Mouse (Mus musculus) ES-E14 (cell line): ENCODE measurements around the gene Crabp2. TPM values are rescaled to one million over a fixed set of nuclear protein-coding genes. Genes with fewer than 3 reads are reported as not detected.
A peak's percentile ranks its signal among the peaks of the same experiment; 100 is the strongest.

Experiments used
- DNase-seq: peaks from one replicate; pipeline ENCODE4 v3.0.0-alpha.2; 2013; ENCODE audit warnings: low read depth, low spot score
- H3K27ac ChIP-seq: 2 replicates; pipeline ENCODE4 v1.5.1; 2012; ENCODE audit warnings: low read depth, mild to moderate bottlenecking, low read length, moderate library complexity, mixed read lengths; ENCODE audit not compliant: poor library complexity, insufficient read depth, severe bottlenecking
- H3K36me3 ChIP-seq: 2 replicates; pipeline ENCODE4 v1.6.1; 2012; ENCODE audit warnings: mild to moderate bottlenecking, low read length, moderate library complexity, mixed read lengths; ENCODE audit not compliant: control insufficient read depth, poor library complexity, insufficient read depth, severe bottlenecking
- H3K4me1 ChIP-seq, 2 experiments: fragments of 150-350 bp in 1 of 2; sonication (generic) in 1 of 2; 2 replicates each; pipeline ENCODE4 v1.6.1; 2012; ENCODE audit warnings: low read length in 2 of 2, mild to moderate bottlenecking in 1 of 2, mixed read lengths in 1 of 2; ENCODE audit not compliant: control insufficient read depth in 2 of 2, insufficient read depth in 2 of 2, poor library complexity in 1 of 2
- H3K4me3 ChIP-seq, 2 experiments: fragments of 150-350 bp in 1 of 2; sonication (generic) in 1 of 2; 2 replicates each; pipeline ENCODE4 v1.5.1; 2012; ENCODE audit warnings: low read length in 2 of 2, low read depth in 1 of 2, mild to moderate bottlenecking in 1 of 2, mixed read lengths in 1 of 2; ENCODE audit not compliant: insufficient read depth in 1 of 2, poor library complexity in 1 of 2, severe bottlenecking in 1 of 2
- H3K9ac ChIP-seq: 2 replicates; pipeline ENCODE4 v1.6.1; 2012; ENCODE audit warnings: low read depth, mild to moderate bottlenecking, low read length, mixed read lengths; ENCODE audit not compliant: poor library complexity, insufficient read depth, severe bottlenecking
- H3K9me3 ChIP-seq: fragments of 150-350 bp; sonication (generic); 2 replicates; pipeline ENCODE4 v1.6.1; 2012; ENCODE audit warnings: low read depth, mild to moderate bottlenecking, low read length; ENCODE audit not compliant: control insufficient read depth, insufficient read depth
- CHD2 ChIP-seq: IDR thresholded peaks from 2 replicates; pipeline ENCODE4 v1.6.1; 2014; ENCODE audit warnings: mild to moderate bottlenecking, low read depth, low read length, inconsistent platforms
- HCFC1 ChIP-seq: IDR thresholded peaks from 2 replicates; pipeline ENCODE4 v1.6.1; 2012; ENCODE audit warnings: low read length, inconsistent platforms, borderline replicate concordance; ENCODE audit not compliant: insufficient read depth
- MAFK ChIP-seq: IDR thresholded peaks from 2 replicates; pipeline ENCODE4 v1.6.1; 2014; ENCODE audit warnings: mild to moderate bottlenecking, low read depth, low read length, inconsistent platforms; ENCODE audit not compliant: insufficient read depth
- ZC3H11A ChIP-seq: IDR thresholded peaks from 2 replicates; pipeline ENCODE4 v1.6.1; 2012; ENCODE audit warnings: low read depth, mild to moderate bottlenecking, inconsistent platforms, low read length, borderline replicate concordance
- ZNF384 ChIP-seq: IDR thresholded peaks from 2 replicates; pipeline ENCODE4 v1.6.1; 2012; ENCODE audit warnings: low read depth, low read length, inconsistent platforms
- in situ Hi-C, 2 experiments: fragments of 600-800 bp; cut with MboI; formaldehyde crosslinking; loops; one replicate each; pipeline ENCODE4 v1.15.1; 2025; ENCODE audit warnings: low sequenced_read_pairs in 2 of 2, inconsistent platforms in 1 of 2; ENCODE audit not compliant: unreplicated experiment in 2 of 2
- total RNA-seq: library from RNA; depleted of rRNA; stranded (reverse); fragments of 300-350 nt; gene quantifications from 2 replicates; pipeline ENCODE4 v1.2.3, GENCODE M21; 2012

Gene Crabp2
- total RNA-seq, 1 experiment: 19.7 TPM

DNA sequence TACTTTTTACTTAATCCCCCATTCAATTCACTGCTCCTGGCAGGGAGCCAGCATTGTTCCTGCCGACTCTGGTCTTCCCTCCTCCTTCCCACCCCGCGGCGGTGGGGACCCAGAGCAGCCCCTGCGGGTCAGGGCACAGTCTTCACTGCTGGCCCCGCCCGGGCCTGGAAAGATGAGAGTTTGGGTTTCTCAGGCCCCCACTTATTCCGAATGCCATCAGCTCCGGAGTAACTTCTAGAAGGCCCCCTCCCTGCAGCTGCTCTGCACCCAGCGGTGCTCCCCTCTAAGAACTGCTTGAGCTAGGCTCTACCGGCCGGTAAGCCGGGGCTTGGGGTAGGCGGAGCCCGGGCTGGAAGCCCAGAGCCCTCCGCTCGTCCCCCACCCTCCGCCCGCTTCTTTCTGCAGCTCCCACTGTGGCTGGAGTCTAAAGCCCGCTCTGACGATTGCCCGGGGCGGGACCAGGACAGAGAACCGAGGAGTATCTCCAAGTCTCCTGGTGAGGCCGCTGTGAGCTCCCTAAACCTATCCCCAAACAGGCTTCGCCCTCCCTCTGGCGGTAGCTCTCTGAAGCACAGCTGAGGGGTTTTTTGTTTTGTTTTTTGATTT is 12.2 kb downstream of the Crabp2 start:
- H3K36me3 ChIP-seq: no peaks in the 10 kb centered on the region
- H3K9me3 ChIP-seq: no peaks in the 10 kb centered on the region
- in situ Hi-C loops: no loop called here
- H3K27ac ChIP-seq: no peak overlapping the region
- peak overlapping the region; percentile 58 to 62 for H3K4me3 ChIP-seq
- TF ChIP-seq HCFC1 (peak; percentile 54; the same call in 1 of the 2 replicates), CHD2 (no peak), ZC3H11A (peak; percentile 85)
- H3K4me1 ChIP-seq: peaks cover 4 to 6% of the 10 kb centered on the region in 2 experiments; a peak in 2 of 4 replicates
- DNase-seq: peak; percentile 96
- peak overlapping the region; percentile 55; the same call in 1 of the 2 replicates for H3K9ac ChIP-seq

DNA sequence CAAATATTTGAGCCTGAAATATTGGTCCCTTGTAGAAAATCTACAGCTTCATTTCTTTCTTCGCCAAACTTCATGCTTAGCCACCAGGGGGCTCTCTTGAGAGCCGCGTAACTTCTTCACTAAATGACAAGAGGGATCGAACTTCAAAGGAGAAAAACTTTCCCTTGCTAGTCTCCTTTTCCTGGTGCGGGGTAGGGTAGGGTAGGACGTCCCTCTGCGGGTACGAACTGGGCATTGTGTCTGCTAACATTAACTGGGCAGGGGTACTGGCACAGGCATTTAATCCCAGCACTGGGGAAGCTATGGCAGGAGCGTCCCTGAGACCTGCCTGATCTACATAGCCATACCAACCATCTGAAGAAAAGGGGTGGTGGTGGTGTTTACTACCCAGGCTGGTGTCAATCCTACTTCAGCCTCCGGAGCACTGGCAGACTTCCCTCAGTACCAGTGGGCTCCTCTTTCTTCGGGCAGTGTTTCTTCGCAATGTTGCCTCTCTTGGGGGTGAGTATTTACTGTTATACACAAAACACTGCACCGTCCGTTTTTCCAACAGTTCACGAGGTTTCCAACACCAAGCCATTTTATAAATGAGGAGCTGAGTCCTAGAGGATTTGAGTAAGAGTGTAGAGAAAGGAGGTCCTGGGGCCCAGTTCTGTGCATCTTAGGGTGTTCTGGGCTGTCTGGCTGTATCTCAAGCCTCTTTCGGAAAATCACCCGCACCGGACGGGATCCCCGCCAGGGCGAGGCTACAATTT is 21.9 kb downstream of the Crabp2 start:
- H3K36me3 ChIP-seq: no peaks in the 10 kb centered on the region
- no peaks in the 10 kb centered on the region for H3K9me3 ChIP-seq
- peaks cover 7 to 18% of the 10 kb centered on the region in 2 experiments; a peak in 3 of 4 replicates for H3K4me1 ChIP-seq
- peak overlapping the region; percentile 60 to 68 for H3K4me3 ChIP-seq
- peak; percentile 43; the same call in 1 of the 2 replicates for TF ChIP-seq ZC3H11A
- TF ChIP-seq CHD2: no peak
- no peak for TF ChIP-seq MAFK
- no peak for TF ChIP-seq HCFC1
- peak overlapping the region; percentile 68 for H3K9ac ChIP-seq
- no peak for DNase-seq
- no peak overlapping the region for H3K27ac ChIP-seq
- in situ Hi-C loops: no loop called here

DNA sequence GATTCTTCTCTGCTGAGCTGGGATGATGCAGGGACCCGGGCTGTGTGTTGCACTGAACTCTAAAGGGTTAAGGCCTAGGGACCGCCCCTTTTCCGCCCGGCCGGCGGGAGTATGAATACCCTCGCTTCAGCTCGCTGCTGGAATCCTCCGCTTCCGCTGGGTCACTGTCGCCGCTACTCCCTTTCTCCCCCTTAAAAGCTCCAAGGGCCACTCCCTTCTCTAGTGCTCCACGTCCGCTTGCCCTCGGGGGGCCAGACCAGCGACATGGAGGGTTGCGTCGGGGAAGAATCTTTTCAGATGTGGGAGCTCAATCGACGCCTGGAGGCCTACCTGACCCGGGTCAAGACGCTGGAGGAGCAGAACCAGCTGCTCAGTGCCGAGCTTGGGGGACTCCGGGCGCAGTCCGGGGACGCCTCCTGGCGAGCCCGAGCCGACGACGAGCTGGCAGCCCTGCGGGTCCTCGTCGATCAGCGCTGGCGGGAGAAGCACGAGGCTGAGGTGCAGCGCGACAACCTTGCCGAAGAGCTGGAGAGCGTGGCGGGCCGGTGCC is 22.5 kb downstream of the Crabp2 start, which contains the start of gene Nes:
Gene Nes, plus strand, starts transcription at position 140 of the 550 bp plus-strand sequence.
- Histone ChIP-seq H3K27ac (no peak within 1 kb of the TSS), H3K4me1 (peaks cover 7 to 19% of the 10 kb centered on the region in 2 experiments; a peak in 3 of 4 replicates), H3K9ac (peak within 1 kb of the TSS; percentile 73), H3K9me3 (no peaks in the 10 kb centered on the region), H3K36me3 (no peaks in the 10 kb centered on the region), H3K4me3 (peak within 1 kb of the TSS; percentile 60 to 68)
- TF ChIP-seq MAFK (no peak), HCFC1 (peak; percentile 21; the same call in 1 of the 2 replicates)
- DNase-seq: no peak
- in situ Hi-C loops: no loop called here

DNA sequence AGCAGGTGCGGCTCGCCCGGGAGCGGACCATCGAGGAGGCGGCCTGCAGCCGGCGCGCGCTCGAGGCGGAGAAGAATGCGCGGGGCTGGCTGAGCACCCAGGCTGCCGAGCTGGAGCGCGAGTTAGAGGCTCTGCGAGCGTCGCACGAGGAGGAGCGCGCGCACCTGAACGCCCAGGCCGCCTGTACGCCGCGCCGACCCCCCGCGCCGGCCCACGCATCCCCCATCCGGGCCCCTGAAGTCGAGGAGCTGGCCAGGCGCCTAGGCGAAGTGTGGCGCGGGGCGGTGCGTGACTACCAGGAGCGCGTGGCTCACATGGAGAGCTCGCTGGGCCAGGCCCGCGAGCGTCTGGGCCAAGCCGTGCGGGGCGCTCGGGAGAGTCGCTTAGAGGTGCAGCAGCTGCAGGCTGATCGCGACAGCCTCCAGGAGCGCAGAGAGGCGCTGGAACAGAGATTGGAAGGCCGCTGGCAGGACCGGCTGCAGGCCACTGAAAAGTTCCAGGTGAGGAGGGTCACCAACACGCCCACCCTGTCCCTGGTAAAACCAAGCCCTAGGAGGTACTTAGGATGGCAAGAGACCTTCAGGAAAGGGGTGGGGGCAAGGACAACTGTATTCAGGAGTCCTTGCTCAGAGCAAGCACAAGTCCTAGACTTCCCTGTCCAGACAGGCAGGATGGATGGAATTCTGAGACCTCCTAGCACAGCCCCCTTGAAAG is 23.2 kb downstream of the Crabp2 start:
- H3K9ac ChIP-seq: peak overlapping the region; percentile 73
- H3K4me3 ChIP-seq: peak overlapping the region; percentile 48 to 68
- no peak overlapping the region for H3K27ac ChIP-seq
- H3K36me3 ChIP-seq: no peaks in the 10 kb centered on the region
- in situ Hi-C loops: no loop called here
- DNase-seq: no peak
- H3K9me3 ChIP-seq: no peaks in the 10 kb centered on the region
- TF ChIP-seq ZC3H11A: no peak
- no peak for TF ChIP-seq MAFK
- TF ChIP-seq HCFC1: no peak
- TF ChIP-seq CHD2: no peak
- TF ChIP-seq ZNF384: no peak
- H3K4me1 ChIP-seq: peaks cover 7 to 19% of the 10 kb centered on the region in 2 experiments; a peak in 3 of 4 replicates
